Mouse (Mus musculus): ENCODE results near the gene Crebrf. TPM values are rescaled to one million over a fixed set of nuclear protein-coding genes. Genes with fewer than 3 reads are reported as not detected.

Crebrf gene
- polyA plus RNA-seq, 1 experiment from 2014 or later = 13.5 TPM

DNA sequence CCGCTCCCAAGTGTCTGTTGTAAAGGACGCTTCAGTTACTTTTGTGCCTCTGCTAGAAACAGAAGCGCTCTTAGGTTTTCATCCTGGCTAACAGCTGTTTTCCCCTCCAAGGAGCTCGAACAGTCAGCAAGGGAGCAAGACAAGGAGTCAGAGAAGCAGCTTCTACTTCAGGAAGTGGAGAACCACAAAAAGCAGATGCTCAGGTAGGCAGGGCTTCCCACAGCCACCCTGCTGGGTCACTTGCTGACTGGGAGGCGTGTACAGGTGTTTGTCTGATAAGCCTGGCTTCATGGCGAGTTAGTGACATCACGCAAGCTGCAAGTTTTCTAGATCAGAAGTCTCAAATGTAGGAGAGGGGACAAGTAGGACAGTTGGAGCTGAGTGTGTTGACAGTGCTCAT lies 71.1 kb downstream of the Crebrf start:
- no peaks in the 10 kb centered on the region for H3K4me1 ChIP-seq (replicated peaks; ENCODE audit: control insufficient read depth, insufficient read depth, low read length)
- H3K4me2 ChIP-seq (replicated peaks; ENCODE audit: low read depth) = no peak overlapping the region
- no peak for ATAC-seq
- H3K9me3 ChIP-seq (ENCODE audit: control insufficient read depth) = no peaks in the 10 kb centered on the region
- H3K36me3 ChIP-seq (ENCODE audit: control insufficient read depth, insufficient read depth) = peaks cover 79% of the 10 kb centered on the region
- TF ChIP-seq CTCF (IDR thresholded peaks at IDR 0.05; ENCODE audit: low read depth) = no peak
- no peaks in the 10 kb centered on the region for H3K27me3 ChIP-seq (replicated peaks; ENCODE audit: control insufficient read depth, insufficient read depth, low read length)
- no peak overlapping the region for H3K4me3 ChIP-seq (ENCODE audit: low read depth, low read length)
- no peak overlapping the region for H3K9ac ChIP-seq (ENCODE audit: low read depth, low read length)
- 75% methylated on average over 7 of the region's 7 CpGs for WGBS
- H3K27ac ChIP-seq (ENCODE audit: low read depth, low read length) = no peak overlapping the region

DNA sequence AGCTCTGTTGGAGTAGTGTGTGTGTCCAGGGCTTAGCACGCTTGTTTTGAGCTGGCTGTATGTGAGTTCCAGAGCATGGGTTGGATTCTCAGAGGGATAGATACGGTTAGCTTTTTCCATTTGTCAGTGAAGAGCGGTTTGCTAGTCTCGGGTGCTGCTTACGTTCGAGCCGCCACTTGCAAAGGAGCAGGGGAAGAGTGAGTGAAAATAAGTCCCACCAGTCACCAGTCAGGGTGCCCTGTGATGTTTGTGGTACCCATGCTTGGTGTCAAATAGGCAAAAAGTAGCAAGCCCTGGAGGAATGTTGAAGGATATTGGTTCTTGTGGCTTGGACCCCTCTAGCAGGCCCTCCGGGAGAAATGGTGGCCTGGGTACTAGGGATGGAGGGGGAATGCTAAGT lies 73.5 kb downstream of the Crebrf start:
- no peak overlapping the region for H3K9ac ChIP-seq (ENCODE audit: low read depth, low read length)
- 95% methylated on average over 8 of the region's 8 CpGs for WGBS
- no peak for TF ChIP-seq CTCF (IDR thresholded peaks at IDR 0.05; ENCODE audit: low read depth)

DNA sequence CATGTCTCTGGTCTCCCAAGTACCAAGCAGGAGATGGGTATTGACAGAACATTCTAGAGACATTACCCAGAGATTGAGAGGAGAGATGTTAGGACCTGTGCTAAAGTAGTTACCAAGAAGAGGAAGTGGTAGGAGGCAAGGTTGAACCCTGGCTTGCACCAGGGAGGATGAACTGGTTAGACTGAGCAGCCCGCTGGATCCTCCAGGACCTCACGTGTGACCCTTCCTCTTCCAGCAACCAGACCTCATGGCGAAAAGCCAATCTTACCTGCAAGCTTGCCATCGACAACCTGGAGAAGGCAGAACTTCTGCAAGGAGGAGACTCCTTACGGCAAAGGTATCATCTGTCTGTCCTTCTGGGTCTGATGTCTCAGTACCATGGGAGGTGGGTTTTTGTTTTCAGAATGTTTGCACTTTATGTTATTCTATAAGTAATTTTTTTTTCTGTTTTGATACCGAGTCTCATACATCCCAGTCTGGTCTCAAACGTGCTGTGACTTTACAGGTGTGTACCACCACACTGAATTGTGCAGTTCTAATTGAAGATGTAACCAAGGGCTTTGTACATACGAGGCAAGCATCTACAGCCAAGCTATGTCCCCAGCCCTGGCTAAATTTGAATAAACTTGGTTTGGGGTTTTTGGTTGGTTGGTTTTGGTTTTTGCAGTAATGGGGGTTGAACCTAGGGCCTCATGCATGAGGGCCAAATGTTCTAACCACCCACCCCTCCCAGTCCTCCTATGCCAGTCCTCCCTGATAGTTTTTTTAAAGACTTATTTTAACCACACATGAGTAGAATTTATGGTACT lies 74.2 kb downstream of the Crebrf start:
- ATAC-seq = no peak
- no peak overlapping the region for H3K9ac ChIP-seq (ENCODE audit: low read depth, low read length)
- H3K4me2 ChIP-seq (replicated peaks; ENCODE audit: low read depth) = no peak overlapping the region
- no peak overlapping the region for H3K4me3 ChIP-seq (ENCODE audit: low read depth, low read length)
- H3K9me3 ChIP-seq (ENCODE audit: control insufficient read depth) = no peaks in the 10 kb centered on the region
- H3K4me1 ChIP-seq (replicated peaks; ENCODE audit: control insufficient read depth, insufficient read depth, low read length) = no peaks in the 10 kb centered on the region
- no peak for TF ChIP-seq CTCF (IDR thresholded peaks at IDR 0.05; ENCODE audit: low read depth)
- 92% methylated on average over 8 of the region's 8 CpGs for WGBS
- H3K36me3 ChIP-seq (ENCODE audit: control insufficient read depth, insufficient read depth) = peaks cover 77% of the 10 kb centered on the region
- no peak overlapping the region for H3K27ac ChIP-seq (ENCODE audit: low read depth, low read length)
- H3K27me3 ChIP-seq (replicated peaks; ENCODE audit: control insufficient read depth, insufficient read depth, low read length) = no peaks in the 10 kb centered on the region

More for the DNA sequence above, 73.5 kb downstream of the Crebrf start:
- no peak overlapping the region for H3K27ac ChIP-seq (ENCODE audit: low read depth, low read length)
- no peaks in the 10 kb centered on the region for H3K9me3 ChIP-seq (ENCODE audit: control insufficient read depth)
- H3K4me2 ChIP-seq (replicated peaks; ENCODE audit: low read depth) = no peak overlapping the region
- H3K36me3 ChIP-seq (ENCODE audit: control insufficient read depth, insufficient read depth) = peaks cover 84% of the 10 kb centered on the region
- H3K27me3 ChIP-seq (replicated peaks; ENCODE audit: control insufficient read depth, insufficient read depth, low read length) = no peaks in the 10 kb centered on the region
- no peaks in the 10 kb centered on the region for H3K4me1 ChIP-seq (replicated peaks; ENCODE audit: control insufficient read depth, insufficient read depth, low read length)
- no peak overlapping the region for H3K4me3 ChIP-seq (ENCODE audit: low read depth, low read length)
- no peak for ATAC-seq

- no peaks in the 10 kb centered on the region for H3K4me1 ChIP-seq (replicated peaks; ENCODE audit: control insufficient read depth, insufficient read depth, low read length)
- H3K9ac ChIP-seq (ENCODE audit: low read depth, low read length) = no peak overlapping the region
- H3K9me3 ChIP-seq (ENCODE audit: control insufficient read depth) = no peaks in the 10 kb centered on the region
- 92% methylated on average over 11 of the region's 11 CpGs for WGBS
- H3K27ac ChIP-seq (ENCODE audit: low read depth, low read length) = no peak overlapping the region
- H3K27me3 ChIP-seq (replicated peaks; ENCODE audit: control insufficient read depth, insufficient read depth, low read length) = no peaks in the 10 kb centered on the region
- H3K4me2 ChIP-seq (replicated peaks; ENCODE audit: low read depth) = no peak overlapping the region
- no peak for TF ChIP-seq CTCF (IDR thresholded peaks at IDR 0.05; ENCODE audit: low read depth)
- H3K4me3 ChIP-seq (ENCODE audit: low read depth, low read length) = no peak overlapping the region
- peaks cover 69% of the 10 kb centered on the region for H3K36me3 ChIP-seq (ENCODE audit: control insufficient read depth, insufficient read depth)
- no peak for ATAC-seq
Measured at GRCm38 (mm10) chr17:26790269-26791214, 75.1 kb downstream of the Crebrf start.

- Histone ChIP-seq H3K27me3 (replicated peaks; ENCODE audit: control insufficient read depth, insufficient read depth, low read length) (no peaks in the 10 kb centered on the region), H3K4me3 (ENCODE audit: low read depth, low read length) (no peak overlapping the region), H3K4me2 (replicated peaks; ENCODE audit: low read depth) (no peak overlapping the region), H3K36me3 (ENCODE audit: control insufficient read depth, insufficient read depth) (peaks cover 60% of the 10 kb centered on the region), H3K4me1 (replicated peaks; ENCODE audit: control insufficient read depth, insufficient read depth, low read length) (no peaks in the 10 kb centered on the region), H3K27ac (ENCODE audit: low read depth, low read length) (no peak overlapping the region), H3K9ac (ENCODE audit: low read depth, low read length) (no peak overlapping the region), H3K9me3 (ENCODE audit: control insufficient read depth) (no peaks in the 10 kb centered on the region)
- WGBS = 80% methylated on average over 7 of the region's 7 CpGs
- no peak for TF ChIP-seq CTCF (IDR thresholded peaks at IDR 0.05; ENCODE audit: low read depth)
- no peak for ATAC-seq
Measured at GRCm38 (mm10) chr17:26791580-26791979, 76.1 kb downstream of the Crebrf start.

DNA sequence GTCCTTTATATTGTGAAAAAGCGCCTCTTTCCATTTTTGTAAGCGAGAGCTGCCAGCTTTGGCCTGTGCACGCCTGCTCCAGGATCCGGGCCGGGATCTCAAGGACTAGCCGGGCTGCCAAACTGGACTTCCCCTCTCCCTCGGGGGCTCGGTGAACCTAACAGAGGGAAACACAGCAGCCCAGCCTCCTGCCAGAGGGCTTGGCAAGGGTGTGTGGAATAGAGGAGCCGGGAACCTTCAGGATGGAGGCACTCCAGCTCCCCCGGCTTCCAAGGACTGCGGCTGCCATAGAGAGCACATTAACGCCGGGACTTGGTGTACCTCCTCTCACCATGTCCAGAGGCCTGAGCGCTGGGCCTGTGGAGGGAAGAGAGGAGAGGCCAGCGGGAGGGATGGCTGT lies 76.6 kb downstream of the Crebrf start:
- no peak overlapping the region for H3K9ac ChIP-seq (ENCODE audit: low read depth, low read length)
- no peak for ATAC-seq
- H3K9me3 ChIP-seq (ENCODE audit: control insufficient read depth) = no peaks in the 10 kb centered on the region
- H3K36me3 ChIP-seq (ENCODE audit: control insufficient read depth, insufficient read depth) = peaks cover 55% of the 10 kb centered on the region
- no peak overlapping the region for H3K27ac ChIP-seq (ENCODE audit: low read depth, low read length)
- H3K4me2 ChIP-seq (replicated peaks; ENCODE audit: low read depth) = no peak overlapping the region
- H3K4me1 ChIP-seq (replicated peaks; ENCODE audit: control insufficient read depth, insufficient read depth, low read length) = no peaks in the 10 kb centered on the region
- WGBS = 88% methylated on average over 15 of the region's 15 CpGs
- TF ChIP-seq CTCF (IDR thresholded peaks at IDR 0.05; ENCODE audit: low read depth) = no peak
- H3K27me3 ChIP-seq (replicated peaks; ENCODE audit: control insufficient read depth, insufficient read depth, low read length) = no peaks in the 10 kb centered on the region
- no peak overlapping the region for H3K4me3 ChIP-seq (ENCODE audit: low read depth, low read length)
